Mouse (Mus musculus) thymus, adult 18-20 months (tissue): Measurements from ENCODE around the gene Tc2n.
"Not testable (repeated sequence)": the region's sequence is repeated elsewhere in the genome, so short reads cannot be mapped to it uniquely, and the experiment has no call there.

Source experiments
- DNase-seq, 2 experiments: peaks; one replicate each; pipeline ENCODE4 v3.0.0; 2022; ENCODE audit warnings: mixed read lengths in 2 of 2

The Tc2n gene

DNA sequence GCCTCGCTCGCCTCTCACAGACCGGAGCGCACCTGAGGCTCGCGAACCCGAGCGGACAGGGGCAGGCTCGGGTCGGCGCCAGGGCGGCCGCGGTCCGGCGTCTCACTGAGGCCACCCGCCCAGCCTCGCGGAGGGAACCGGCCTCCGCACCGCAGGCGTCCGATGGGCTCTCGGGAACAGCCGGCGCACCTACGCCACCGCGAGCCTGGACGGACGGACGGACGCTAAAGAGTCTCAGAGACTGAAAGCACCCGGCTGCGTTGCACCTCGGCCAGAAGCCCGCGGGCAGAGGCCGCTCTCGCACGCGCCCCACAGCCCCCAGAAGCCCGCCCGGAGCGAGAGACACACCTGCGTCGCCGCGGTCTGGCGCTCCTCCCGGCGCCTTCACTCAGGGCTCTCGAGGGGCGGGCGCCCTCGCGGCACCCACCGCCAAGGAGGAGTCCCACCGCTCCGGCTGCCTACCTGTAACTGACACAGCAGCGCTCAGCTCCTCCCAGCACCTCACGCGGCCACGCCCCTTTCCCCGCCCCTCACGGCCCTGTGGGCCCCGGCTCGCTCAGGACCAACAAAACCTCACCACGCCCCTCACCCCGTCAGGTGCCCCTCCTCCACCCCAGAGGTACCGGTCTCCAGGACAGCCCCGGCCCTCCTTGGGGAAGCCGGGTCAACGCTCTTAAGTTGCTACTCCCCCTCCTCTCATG is at the start of gene Tc2n:
Tc2n (minus strand) TSS at position 470 of the 701 bp plus-strand sequence.
- peak; percentile 56 to 59 for DNase-seq

GRCm38 (mm10) chr12:101767306-101768053 is 49.2 kb upstream of the Tc2n start:
- DNase-seq = no peak

DNA sequence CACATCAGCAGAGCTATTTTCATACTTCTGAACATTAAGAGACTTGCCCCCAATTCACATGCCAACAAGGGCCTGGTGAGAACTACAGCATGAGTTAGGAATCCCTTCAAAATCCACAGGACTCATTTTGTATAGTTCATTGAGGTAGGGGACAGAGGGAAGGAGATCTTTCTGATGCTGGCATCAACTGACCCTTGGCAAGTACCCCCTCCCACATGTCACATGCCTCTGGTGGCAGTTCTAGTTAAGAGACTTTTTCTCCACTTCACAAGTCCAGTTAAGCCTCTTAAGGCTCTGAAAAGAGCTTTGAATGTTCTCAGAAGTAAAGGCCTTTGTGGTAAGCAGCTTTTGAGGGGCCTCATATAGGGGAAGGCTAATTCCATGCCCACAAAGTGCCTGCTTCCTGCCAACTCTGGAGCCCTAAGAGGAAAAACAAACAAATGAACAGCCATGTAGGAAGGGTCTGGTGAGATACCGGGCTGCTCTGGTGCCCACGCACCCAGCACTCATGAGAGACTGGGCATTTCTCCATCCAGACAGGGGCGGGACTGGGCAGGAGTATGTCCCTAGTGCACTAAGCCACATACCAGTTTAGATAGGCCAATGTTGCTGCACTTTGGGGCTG is 48.0 kb upstream of the Tc2n start:
- no peak for DNase-seq

DNA sequence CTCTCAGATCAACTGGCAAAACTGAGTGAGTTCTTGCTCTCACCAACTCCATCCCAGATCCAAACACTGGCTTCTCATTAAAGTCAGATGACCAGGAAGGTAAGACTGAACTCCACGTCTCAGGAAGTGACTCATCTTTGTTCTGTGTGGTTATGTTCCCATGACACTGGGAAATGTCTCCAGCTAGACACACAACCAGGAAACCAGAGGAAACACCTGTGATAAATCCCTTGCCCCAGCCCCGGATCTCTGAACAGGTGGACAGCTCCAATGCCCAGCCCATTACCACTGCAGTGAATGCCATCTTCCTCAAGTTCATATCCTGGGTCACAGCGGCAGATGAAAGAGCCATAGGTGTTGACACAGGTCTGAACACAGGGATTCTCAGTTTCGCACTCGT is 46.5 kb upstream of the Tc2n start:
- DNase-seq = no peak

- DNase-seq = no peak
Observed at GRCm38 (mm10) chr12:101763065-101763464, 44.7 kb upstream of the Tc2n start.

DNA sequence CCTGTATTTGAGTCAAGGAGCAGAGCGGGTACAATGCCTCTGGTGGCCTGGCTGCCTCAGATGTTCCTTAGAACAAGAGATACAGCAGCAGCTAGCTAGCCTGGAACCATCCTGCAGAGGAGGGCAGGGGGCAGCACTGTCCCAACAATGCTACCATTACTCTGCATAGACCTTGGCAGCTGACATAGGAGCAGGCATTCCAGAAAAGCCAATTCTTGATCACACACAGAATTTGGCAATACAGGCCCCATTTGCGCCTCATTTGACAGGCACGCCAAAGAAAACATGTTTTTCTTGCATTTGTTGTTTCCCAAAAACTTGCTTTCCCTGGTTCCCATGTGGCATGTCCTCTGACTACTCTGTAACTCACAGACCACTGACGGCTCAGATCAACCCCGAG is 43.7 kb upstream of the Tc2n start:
- DNase-seq = no peak

DNA sequence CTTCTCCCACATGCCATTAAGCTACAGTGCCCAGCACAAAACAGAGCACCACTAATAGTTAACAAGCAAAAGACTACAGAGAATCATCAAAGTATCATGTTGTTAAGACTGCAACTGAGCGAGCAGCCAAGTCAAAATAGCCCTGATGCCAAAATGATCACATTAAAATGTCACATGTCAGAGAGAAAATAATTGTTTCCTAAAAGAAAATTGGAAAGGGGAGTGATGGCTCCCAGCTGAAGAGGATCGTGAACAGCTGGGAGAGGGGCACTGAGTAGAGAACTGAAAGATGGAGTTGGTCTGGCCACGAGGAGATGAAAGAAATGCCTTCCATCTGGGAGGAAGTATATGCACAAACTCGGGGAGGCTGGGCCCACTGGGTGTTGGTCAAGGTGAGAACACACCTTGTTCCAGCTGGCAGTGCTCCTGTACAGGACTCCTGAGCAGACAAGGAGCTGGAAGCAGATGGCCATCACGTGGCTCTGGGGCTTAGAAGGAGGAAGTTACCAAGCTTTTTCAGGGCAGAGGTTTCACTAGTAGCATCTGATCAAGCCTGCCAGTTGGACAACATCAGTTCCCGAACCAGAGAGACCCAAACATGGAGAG is 41.2 kb upstream of the Tc2n start:
- no peak for DNase-seq

DNA sequence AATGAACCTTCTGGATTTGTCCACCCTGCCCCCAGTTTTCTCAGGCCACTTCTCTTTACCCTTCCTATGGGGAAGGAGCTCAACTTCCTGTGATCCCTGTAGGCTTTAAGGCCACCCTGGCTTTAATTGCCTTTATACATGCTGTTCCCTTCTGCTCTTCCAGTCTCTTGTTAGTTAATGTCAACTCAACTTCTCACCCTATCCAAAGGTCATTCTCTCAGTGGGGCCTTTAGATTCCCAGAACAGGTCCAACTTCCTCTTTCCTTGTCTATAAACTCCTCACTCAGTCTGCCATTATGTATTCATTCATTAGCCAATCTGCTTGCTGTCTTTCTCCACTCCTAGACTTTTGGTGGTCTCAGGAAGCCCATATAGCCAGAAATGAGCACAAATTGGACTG is 40.4 kb upstream of the Tc2n start:
- DNase-seq = no peak

- no peak for DNase-seq
Observed at GRCm38 (mm10) chr12:101742375-101742774, 24.1 kb upstream of the Tc2n start.

- DNase-seq = no peak
Observed at GRCm38 (mm10) chr12:101740486-101740885, 22.2 kb upstream of the Tc2n start.

DNA sequence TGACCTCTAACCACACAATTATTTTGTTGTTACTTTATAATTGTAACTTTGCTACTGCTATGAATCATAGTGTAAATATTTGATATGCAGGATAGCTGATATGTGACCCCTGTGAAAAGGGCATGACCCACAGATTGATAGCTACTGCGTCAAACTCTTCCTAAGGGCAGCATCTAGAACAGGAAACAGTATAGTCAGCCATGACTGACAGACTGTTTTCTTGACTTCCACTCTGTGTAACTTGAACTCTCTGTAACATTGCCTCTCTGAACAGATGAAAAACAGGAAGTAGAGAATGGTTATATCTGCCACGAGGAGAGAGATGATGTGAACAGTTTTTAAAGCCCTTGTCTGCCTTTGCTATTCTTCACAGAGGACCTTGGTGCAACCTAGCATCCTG is 21.7 kb upstream of the Tc2n start:
- DNase-seq = no peak

DNA sequence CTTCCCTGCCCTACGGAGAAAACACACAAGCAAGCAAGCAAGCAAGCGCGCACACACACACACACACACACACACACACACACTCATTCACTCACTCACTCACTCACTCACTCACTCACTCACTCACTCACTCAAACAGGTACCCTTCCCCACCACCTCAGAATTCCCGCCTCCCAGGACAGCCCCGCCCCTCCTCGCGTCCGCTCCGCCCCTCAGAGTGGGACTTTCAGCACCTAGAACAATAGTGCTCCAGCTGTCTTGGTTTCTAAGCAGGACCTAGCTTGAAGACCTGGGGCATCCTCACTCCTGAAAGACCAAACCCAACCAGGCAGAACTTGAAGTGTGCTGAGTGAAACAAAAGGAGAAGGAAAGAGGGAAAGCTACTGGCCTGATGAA is 430 bp upstream of the Tc2n start:
- no peak for DNase-seq

GRCm38 (mm10) chr12:101699176-101699575 is 19.1 kb downstream of the Tc2n start:
- DNase-seq = no peak

GRCm38 (mm10) chr12:101696521-101696920 is 21.8 kb downstream of the Tc2n start:
- DNase-seq = no peak

DNA sequence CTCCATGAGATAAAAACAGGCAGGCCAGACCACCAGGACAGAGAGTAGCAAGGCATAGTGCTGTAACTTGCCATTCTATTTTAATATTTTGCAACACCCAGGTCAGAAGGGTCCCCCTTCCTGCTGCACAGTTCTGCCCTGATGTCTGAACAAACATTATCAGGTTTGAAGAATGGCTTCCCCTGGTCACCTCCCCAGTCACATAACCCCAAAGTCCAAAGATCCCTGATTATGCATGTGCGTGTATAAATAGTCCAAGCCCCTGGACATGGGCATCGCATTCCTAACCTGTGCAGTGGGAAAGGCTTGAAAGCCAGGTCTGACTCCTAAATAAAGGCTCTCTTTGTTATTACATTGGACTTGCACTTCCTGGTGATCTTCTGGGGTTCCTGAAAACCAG is 37.8 kb downstream of the Tc2n start:
- no peak for DNase-seq

GRCm38 (mm10) chr12:101667502-101667901 is 50.8 kb downstream of the Tc2n start:
- DNase-seq = no peak

DNA sequence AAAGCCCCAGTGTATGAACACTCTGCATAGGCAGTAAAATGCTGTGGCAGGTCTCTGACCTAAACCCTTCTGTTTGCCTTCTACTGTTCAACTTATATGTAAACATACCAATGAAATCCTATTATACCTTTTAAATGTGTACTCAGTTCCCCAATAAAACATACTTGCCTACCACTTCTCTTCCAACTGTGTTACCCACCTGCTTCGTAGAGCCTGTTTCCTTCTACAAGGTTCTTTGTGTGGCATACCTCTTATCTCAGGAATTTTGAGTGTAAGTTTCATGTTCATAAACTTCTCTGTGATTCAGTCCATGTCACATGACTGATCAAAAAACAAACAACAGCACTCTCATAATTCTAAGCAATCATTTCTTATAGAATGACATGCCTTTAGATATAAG is 85.2 kb downstream of the Tc2n start:
- DNase-seq = no peak

DNA sequence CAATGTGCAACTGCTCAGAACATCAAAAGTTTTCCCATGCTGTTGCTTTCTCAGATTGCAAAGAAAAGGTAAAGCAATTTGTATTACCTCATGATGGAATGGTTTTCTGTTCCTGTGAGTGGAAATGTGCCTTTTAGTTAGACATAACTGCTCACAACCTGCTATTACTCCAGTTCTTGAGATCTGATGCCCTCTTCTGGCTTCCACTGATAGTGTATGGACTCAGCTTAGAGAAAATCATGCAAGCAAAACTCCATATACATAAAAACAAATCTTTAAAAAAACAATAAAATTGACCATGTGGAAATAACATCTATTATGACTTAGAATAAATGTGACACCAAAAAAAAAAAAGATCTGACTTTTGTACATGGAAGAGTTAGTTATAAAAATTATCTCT is 111.7 kb downstream of the Tc2n start:
- DNase-seq = not testable (repeated sequence)
